Mouse (Mus musculus) kidney, adult 9 months (tissue): Measurements from ENCODE around the gene Grm8.

Experiments used
- DNase-seq: peaks from one replicate; pipeline ENCODE4 v3.0.0; 2022

The Grm8 gene

GRCm38 (mm10) chr6:28032006-28032405 is 103.0 kb downstream of the Grm8 start:
- DNase-seq = no peak

GRCm38 (mm10) chr6:28017653-28018052 is 117.3 kb downstream of the Grm8 start:
- no peak for DNase-seq

GRCm38 (mm10) chr6:28007001-28007400 is 128.0 kb downstream of the Grm8 start:
- DNase-seq = no peak

- DNase-seq = no peak
Observed at GRCm38 (mm10) chr6:27997250-27997649, 137.7 kb downstream of the Grm8 start.

GRCm38 (mm10) chr6:27991241-27991640 is 143.7 kb downstream of the Grm8 start:
- DNase-seq = no peak

GRCm38 (mm10) chr6:27982598-27982997 is 152.4 kb downstream of the Grm8 start:
- DNase-seq = no peak

- DNase-seq = no peak
Observed at GRCm38 (mm10) chr6:27982021-27982420, 153.0 kb downstream of the Grm8 start.

GRCm38 (mm10) chr6:27977361-27977760 is 157.6 kb downstream of the Grm8 start:
- no peak for DNase-seq

GRCm38 (mm10) chr6:27968859-27969258 is 166.1 kb downstream of the Grm8 start:
- no peak for DNase-seq

- no peak for DNase-seq
Observed at GRCm38 (mm10) chr6:27967037-27967436, 167.9 kb downstream of the Grm8 start.

- DNase-seq = no peak
Observed at GRCm38 (mm10) chr6:27965237-27965636, 169.7 kb downstream of the Grm8 start.

- no peak for DNase-seq
Observed at GRCm38 (mm10) chr6:27963887-27964286, 171.1 kb downstream of the Grm8 start.

GRCm38 (mm10) chr6:27956278-27956857 is 178.6 kb downstream of the Grm8 start:
- DNase-seq = no peak

GRCm38 (mm10) chr6:27951433-27951832 is 183.5 kb downstream of the Grm8 start:
- no peak for DNase-seq

GRCm38 (mm10) chr6:27928058-27928457 is 206.9 kb downstream of the Grm8 start:
- DNase-seq = no peak

GRCm38 (mm10) chr6:27913281-27913680 is 221.7 kb downstream of the Grm8 start:
- no peak for DNase-seq

- DNase-seq = no peak
Observed at GRCm38 (mm10) chr6:27904358-27904757, 230.6 kb downstream of the Grm8 start.

GRCm38 (mm10) chr6:27902224-27902623 is 232.8 kb downstream of the Grm8 start:
- no peak for DNase-seq

- DNase-seq = no peak
Observed at GRCm38 (mm10) chr6:27901396-27901795, 233.6 kb downstream of the Grm8 start.

GRCm38 (mm10) chr6:27895153-27895552 is 239.8 kb downstream of the Grm8 start:
- DNase-seq = no peak

GRCm38 (mm10) chr6:27892886-27893285 is 242.1 kb downstream of the Grm8 start:
- DNase-seq = no peak

- no peak for DNase-seq
Observed at GRCm38 (mm10) chr6:27888391-27888790, 246.6 kb downstream of the Grm8 start.

- DNase-seq = no peak
Observed at GRCm38 (mm10) chr6:27887922-27888321, 247.1 kb downstream of the Grm8 start.

GRCm38 (mm10) chr6:27885786-27886185 is 249.2 kb downstream of the Grm8 start:
- DNase-seq = no peak

- DNase-seq = no peak
Observed at GRCm38 (mm10) chr6:27849644-27850043, 285.3 kb downstream of the Grm8 start.

GRCm38 (mm10) chr6:27836159-27836558 is 298.8 kb downstream of the Grm8 start:
- no peak for DNase-seq
